Mouse (Mus musculus): ENCODE results near the gene Ascc3. TPM values are rescaled to one million over a fixed set of nuclear protein-coding genes. Genes with fewer than 3 reads are reported as not detected.

Gene Ascc3
- polyA plus RNA-seq, 1 experiment from 2014 or later: 17.4 TPM

- Histone ChIP-seq H3K4me2 (no peak overlapping the region), H3K27ac (ENCODE audit: low read depth, low read length) (no peak overlapping the region), H3K9ac (ENCODE audit: low read length) (no peak overlapping the region), H3K36me3 (ENCODE audit: control insufficient read depth, insufficient read depth, low read length) (no peaks in the 10 kb centered on the region), H3K9me3 (ENCODE audit: control insufficient read depth, low read length) (no peaks in the 10 kb centered on the region), H3K4me1 (ENCODE audit: control insufficient read depth, insufficient read depth, low read length) (no peaks in the 10 kb centered on the region), H3K27me3 (ENCODE audit: control insufficient read depth, insufficient read depth, low read length) (no peaks in the 10 kb centered on the region), H3K4me3 (ENCODE audit: low read depth, low read length) (no peak overlapping the region)
- DNase-seq (ENCODE audit: low spot score, missing footprints): no peak
- 89% methylated on average over 8 of the region's 8 CpGs for WGBS
- no peak for ATAC-seq (ENCODE audit: low FRiP score)
Measured at GRCm38 (mm10) chr10:50650612-50651011, 58.1 kb downstream of the Ascc3 start.

- Histone ChIP-seq H3K27ac (ENCODE audit: low read depth, low read length) (no peak overlapping the region), H3K4me3 (ENCODE audit: low read depth, low read length) (no peak overlapping the region), H3K27me3 (ENCODE audit: control insufficient read depth, insufficient read depth, low read length) (no peaks in the 10 kb centered on the region), H3K36me3 (ENCODE audit: control insufficient read depth, insufficient read depth, low read length) (no peaks in the 10 kb centered on the region), H3K4me2 (no peak overlapping the region), H3K9me3 (ENCODE audit: control insufficient read depth, low read length) (no peaks in the 10 kb centered on the region), H3K4me1 (ENCODE audit: control insufficient read depth, insufficient read depth, low read length) (no peaks in the 10 kb centered on the region), H3K9ac (ENCODE audit: low read length) (no peak overlapping the region)
- WGBS: 98% methylated on average over 3 of the region's 3 CpGs
- ATAC-seq (ENCODE audit: low FRiP score): no peak
- no peak for DNase-seq (ENCODE audit: low spot score, missing footprints)
Measured at GRCm38 (mm10) chr10:50653551-50653950, 61.1 kb downstream of the Ascc3 start.

GRCm38 (mm10) chr10:50657352-50657751, 64.9 kb downstream of the Ascc3 start:
- no peak overlapping the region for H3K4me2 ChIP-seq
- WGBS: 63% methylated on average over 1 of the region's 1 CpGs
- H3K36me3 ChIP-seq (ENCODE audit: control insufficient read depth, insufficient read depth, low read length): no peaks in the 10 kb centered on the region
- no peak for ATAC-seq (ENCODE audit: low FRiP score)
- H3K27me3 ChIP-seq (ENCODE audit: control insufficient read depth, insufficient read depth, low read length): no peaks in the 10 kb centered on the region
- no peaks in the 10 kb centered on the region for H3K9me3 ChIP-seq (ENCODE audit: control insufficient read depth, low read length)
- H3K4me1 ChIP-seq (ENCODE audit: control insufficient read depth, insufficient read depth, low read length): no peaks in the 10 kb centered on the region
- no peak for DNase-seq (ENCODE audit: low spot score, missing footprints)
- no peak overlapping the region for H3K9ac ChIP-seq (ENCODE audit: low read length)
- no peak overlapping the region for H3K27ac ChIP-seq (ENCODE audit: low read depth, low read length)
- H3K4me3 ChIP-seq (ENCODE audit: low read depth, low read length): no peak overlapping the region

DNA sequence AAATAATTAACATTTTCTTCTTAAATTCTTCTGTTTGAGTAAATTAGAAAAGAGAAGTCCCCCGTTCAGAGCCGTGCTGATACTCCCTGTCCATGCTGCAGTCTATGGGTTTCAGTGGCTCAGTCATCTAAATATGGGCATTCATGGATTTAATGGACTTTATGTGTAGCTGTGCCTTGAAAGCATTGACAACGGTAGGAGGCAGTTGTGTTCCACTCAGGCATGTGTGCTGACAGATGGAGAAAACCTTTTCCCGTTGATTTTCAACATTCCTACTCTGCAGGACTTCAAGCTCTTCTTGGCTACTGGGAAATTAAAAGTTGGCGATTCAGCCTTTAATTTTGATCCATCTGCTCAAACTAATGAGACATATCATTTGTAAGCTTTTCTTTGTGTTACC, 79.0 kb downstream of the Ascc3 start:
- no peaks in the 10 kb centered on the region for H3K27me3 ChIP-seq (ENCODE audit: control insufficient read depth, insufficient read depth, low read length)
- H3K36me3 ChIP-seq (ENCODE audit: control insufficient read depth, insufficient read depth, low read length): no peaks in the 10 kb centered on the region
- H3K4me1 ChIP-seq (ENCODE audit: control insufficient read depth, insufficient read depth, low read length): no peaks in the 10 kb centered on the region
- no peaks in the 10 kb centered on the region for H3K9me3 ChIP-seq (ENCODE audit: control insufficient read depth, low read length)
- H3K4me3 ChIP-seq (ENCODE audit: low read depth, low read length): no peak overlapping the region
- WGBS: 57% methylated on average over 5 of the region's 5 CpGs
- ATAC-seq (ENCODE audit: low FRiP score) (no peak), DNase-seq (ENCODE audit: low spot score, missing footprints) (peak; percentile 49)
- H3K9ac ChIP-seq (ENCODE audit: low read length): no peak overlapping the region
- H3K27ac ChIP-seq (ENCODE audit: low read depth, low read length): no peak overlapping the region
- no peak overlapping the region for H3K4me2 ChIP-seq

DNA sequence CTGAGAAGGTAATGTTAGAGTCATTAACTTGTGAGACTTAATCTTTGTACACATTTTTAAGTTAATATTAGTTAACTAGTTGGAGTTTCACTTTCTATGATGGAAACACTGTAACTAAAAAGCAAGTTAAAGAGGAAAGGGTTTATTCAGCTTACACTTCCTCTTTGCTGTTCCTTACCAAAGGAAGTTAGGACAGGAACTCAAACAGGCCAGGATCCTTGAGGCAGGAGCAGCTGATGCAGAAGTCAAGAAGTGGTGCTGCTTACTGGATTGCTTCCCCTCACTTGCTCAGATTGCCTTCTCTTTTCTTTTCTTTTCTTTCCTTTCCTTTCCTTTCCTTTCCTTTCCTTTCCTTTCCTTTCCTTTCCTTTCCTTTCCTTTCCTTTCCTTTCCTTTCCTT, 97.9 kb downstream of the Ascc3 start:
- Histone ChIP-seq H3K9me3 (ENCODE audit: control insufficient read depth, low read length) (no peaks in the 10 kb centered on the region), H3K36me3 (ENCODE audit: control insufficient read depth, insufficient read depth, low read length) (no peaks in the 10 kb centered on the region), H3K4me1 (ENCODE audit: control insufficient read depth, insufficient read depth, low read length) (no peaks in the 10 kb centered on the region), H3K27ac (ENCODE audit: low read depth, low read length) (no peak overlapping the region), H3K27me3 (ENCODE audit: control insufficient read depth, insufficient read depth, low read length) (no peaks in the 10 kb centered on the region), H3K4me3 (ENCODE audit: low read depth, low read length) (no peak overlapping the region), H3K4me2 (no peak overlapping the region), H3K9ac (ENCODE audit: low read length) (no peak overlapping the region)
- no peak for DNase-seq (ENCODE audit: low spot score, missing footprints)
- ATAC-seq (ENCODE audit: low FRiP score): no peak

GRCm38 (mm10) chr10:50698836-50699433, 106.5 kb downstream of the Ascc3 start:
- H3K9me3 ChIP-seq (ENCODE audit: control insufficient read depth, low read length): no peaks in the 10 kb centered on the region
- no peaks in the 10 kb centered on the region for H3K36me3 ChIP-seq (ENCODE audit: control insufficient read depth, insufficient read depth, low read length)
- no peaks in the 10 kb centered on the region for H3K27me3 ChIP-seq (ENCODE audit: control insufficient read depth, insufficient read depth, low read length)
- no peak overlapping the region for H3K4me2 ChIP-seq
- DNase-seq (ENCODE audit: low spot score, missing footprints) (no peak), ATAC-seq (ENCODE audit: low FRiP score) (peak; percentile 64)
- WGBS: 71% methylated on average over 4 of the region's 4 CpGs
- H3K4me1 ChIP-seq (ENCODE audit: control insufficient read depth, insufficient read depth, low read length): no peaks in the 10 kb centered on the region
- no peak overlapping the region for H3K9ac ChIP-seq (ENCODE audit: low read length)
- no peak overlapping the region for H3K4me3 ChIP-seq (ENCODE audit: low read depth, low read length)
- H3K27ac ChIP-seq (ENCODE audit: low read depth, low read length): no peak overlapping the region

GRCm38 (mm10) chr10:50701736-50702135, 109.3 kb downstream of the Ascc3 start:
- Histone ChIP-seq H3K4me3 (ENCODE audit: low read depth, low read length) (no peak overlapping the region), H3K4me2 (no peak overlapping the region), H3K9me3 (ENCODE audit: control insufficient read depth, low read length) (no peaks in the 10 kb centered on the region), H3K27me3 (ENCODE audit: control insufficient read depth, insufficient read depth, low read length) (no peaks in the 10 kb centered on the region), H3K36me3 (ENCODE audit: control insufficient read depth, insufficient read depth, low read length) (no peaks in the 10 kb centered on the region), H3K4me1 (ENCODE audit: control insufficient read depth, insufficient read depth, low read length) (no peaks in the 10 kb centered on the region), H3K27ac (ENCODE audit: low read depth, low read length) (no peak overlapping the region), H3K9ac (ENCODE audit: low read length) (no peak overlapping the region)
- ATAC-seq (ENCODE audit: low FRiP score): no peak
- DNase-seq (ENCODE audit: low spot score, missing footprints): no peak
- 75% methylated on average over 2 of the region's 2 CpGs for WGBS

GRCm38 (mm10) chr10:50702361-50702760, 109.9 kb downstream of the Ascc3 start:
- H3K4me1 ChIP-seq (ENCODE audit: control insufficient read depth, insufficient read depth, low read length): no peaks in the 10 kb centered on the region
- 84% methylated on average over 3 of the region's 3 CpGs for WGBS

GRCm38 (mm10) chr10:50704202-50704601, 111.7 kb downstream of the Ascc3 start:
- 28% methylated on average over 6 of the region's 6 CpGs for WGBS
- DNase-seq (ENCODE audit: low spot score, missing footprints) (peak; percentile 94), ATAC-seq (ENCODE audit: low FRiP score) (peak; percentile 79)
- Histone ChIP-seq H3K4me2 (no peak overlapping the region), H3K4me3 (ENCODE audit: low read depth, low read length) (no peak overlapping the region), H3K9me3 (ENCODE audit: control insufficient read depth, low read length) (no peaks in the 10 kb centered on the region), H3K36me3 (ENCODE audit: control insufficient read depth, insufficient read depth, low read length) (no peaks in the 10 kb centered on the region), H3K4me1 (ENCODE audit: control insufficient read depth, insufficient read depth, low read length) (no peaks in the 10 kb centered on the region), H3K27me3 (ENCODE audit: control insufficient read depth, insufficient read depth, low read length) (no peaks in the 10 kb centered on the region), H3K9ac (ENCODE audit: low read length) (no peak overlapping the region), H3K27ac (ENCODE audit: low read depth, low read length) (no peak overlapping the region)

More at GRCm38 (mm10) chr10:50702361-50702760, 109.9 kb downstream of the Ascc3 start:
- ATAC-seq (ENCODE audit: low FRiP score) (no peak), DNase-seq (ENCODE audit: low spot score, missing footprints) (no peak)
- H3K9ac ChIP-seq (ENCODE audit: low read length): no peak overlapping the region
- no peak overlapping the region for H3K27ac ChIP-seq (ENCODE audit: low read depth, low read length)
- no peaks in the 10 kb centered on the region for H3K27me3 ChIP-seq (ENCODE audit: control insufficient read depth, insufficient read depth, low read length)
- no peaks in the 10 kb centered on the region for H3K9me3 ChIP-seq (ENCODE audit: control insufficient read depth, low read length)
- H3K4me3 ChIP-seq (ENCODE audit: low read depth, low read length): no peak overlapping the region
- H3K4me2 ChIP-seq: no peak overlapping the region
- H3K36me3 ChIP-seq (ENCODE audit: control insufficient read depth, insufficient read depth, low read length): no peaks in the 10 kb centered on the region

Data from midbrain, embryonic 11.5 days (tissue).